Mouse (Mus musculus) skeletal muscle tissue, adult 2 months (tissue): ENCODE results near the gene Tpmt.

Source experiments
- DNase-seq: peaks from one replicate; pipeline ENCODE4 v3.0.0-alpha.2; 2012; ENCODE audit warnings: low read depth, low spot score

Tpmt gene

GRCm38 (mm10) chr13:47044617-47044947, at the start of gene Tpmt:
Tpmt (minus strand) TSS chr13:47044737.
- DNase-seq = peak; percentile 17

DNA sequence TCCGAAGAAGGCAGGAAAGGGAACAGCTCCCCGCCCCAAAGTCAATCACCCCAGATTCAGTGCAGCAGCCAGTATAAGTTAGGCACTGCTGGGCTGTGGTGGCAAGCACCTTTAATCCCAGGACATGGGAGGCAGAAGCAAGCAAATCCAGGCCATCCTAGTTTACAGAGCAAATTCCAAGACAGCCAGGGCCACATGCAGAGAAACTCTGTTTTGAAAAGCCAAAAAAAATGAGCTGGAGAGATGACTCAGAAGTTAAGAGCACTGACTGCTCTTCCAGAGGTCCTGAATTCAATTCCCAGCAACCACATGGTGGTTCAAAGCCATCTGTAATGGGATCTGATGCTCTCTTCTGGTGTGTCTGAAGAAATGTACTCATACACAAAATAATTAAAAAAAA, 49.3 kb upstream of the Tpmt start:
- DNase-seq = no peak

DNA sequence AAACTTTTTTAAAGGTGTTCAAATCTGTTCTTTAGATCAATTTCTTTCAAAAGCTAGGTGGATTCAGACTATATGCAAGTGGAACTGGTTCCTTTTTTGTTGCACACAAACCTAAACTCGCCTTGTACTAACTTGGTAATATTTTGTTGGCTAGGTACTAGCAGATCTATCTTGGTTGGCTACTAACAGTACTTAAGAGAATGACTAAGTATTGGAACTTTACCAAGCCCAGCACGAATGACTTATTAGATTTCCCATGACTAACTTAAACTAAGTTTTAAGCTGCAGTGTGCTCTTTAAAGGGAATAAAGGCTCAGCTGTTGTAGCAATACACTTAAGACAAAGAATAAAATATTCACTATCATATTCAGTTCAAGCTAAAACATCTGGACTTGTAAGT, 44.7 kb upstream of the Tpmt start:
- DNase-seq = no peak

GRCm38 (mm10) chr13:47088433-47088832, 43.9 kb upstream of the Tpmt start:
- no peak for DNase-seq

DNA sequence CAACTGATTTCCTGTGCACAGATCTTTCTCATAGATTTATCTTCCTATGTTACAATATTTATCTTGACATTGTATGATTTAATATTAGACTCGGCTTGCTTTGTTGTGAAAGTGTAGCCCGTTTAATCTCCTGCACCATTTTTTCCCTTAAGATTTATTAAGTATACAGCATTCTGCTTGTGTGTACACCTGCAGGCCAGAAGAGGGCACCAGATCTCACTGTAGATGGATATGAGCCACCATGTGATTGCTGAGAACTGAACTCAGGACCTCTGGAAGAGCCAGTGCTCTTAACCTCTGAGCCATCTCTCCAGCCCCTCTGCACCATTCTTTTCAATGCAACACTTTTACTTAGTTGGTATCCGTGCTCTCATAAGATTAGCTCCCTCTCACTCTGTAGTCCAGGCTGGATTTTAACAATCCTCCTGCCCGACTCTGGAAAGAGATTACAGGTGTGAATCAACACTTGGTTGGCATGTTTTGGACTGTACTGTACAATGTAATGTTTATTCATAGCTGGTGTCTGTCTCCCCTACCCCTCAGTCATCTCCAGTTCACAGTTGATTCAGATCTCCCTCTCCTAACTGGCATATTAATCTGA, 36.5 kb upstream of the Tpmt start:
- no peak for DNase-seq

DNA sequence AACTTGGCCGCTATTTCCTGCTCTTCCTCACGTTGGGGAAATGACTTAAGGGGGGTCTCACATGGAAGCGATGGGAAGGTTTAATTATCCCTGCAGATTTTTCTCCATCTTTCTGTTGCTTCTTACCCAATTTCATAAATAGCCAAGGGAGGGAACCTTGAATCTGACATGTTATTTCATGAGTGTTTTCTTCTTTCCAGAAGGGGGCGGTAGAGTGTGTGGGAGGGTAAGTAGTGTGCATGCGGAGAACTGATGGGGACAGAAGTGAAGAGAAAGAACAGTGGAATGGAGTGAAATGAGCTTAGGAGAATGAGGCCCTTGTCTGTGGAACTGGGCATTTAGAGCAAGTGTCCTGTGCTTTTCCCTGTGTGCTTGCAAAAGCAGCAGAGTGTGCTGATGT, 34.3 kb upstream of the Tpmt start:
- DNase-seq = no peak

GRCm38 (mm10) chr13:47077367-47077766, 32.8 kb upstream of the Tpmt start:
- DNase-seq = no peak

- no peak for DNase-seq
These were observed 31.6 kb upstream of the Tpmt start for GRCm38 (mm10) chr13:47076156-47076555.

DNA sequence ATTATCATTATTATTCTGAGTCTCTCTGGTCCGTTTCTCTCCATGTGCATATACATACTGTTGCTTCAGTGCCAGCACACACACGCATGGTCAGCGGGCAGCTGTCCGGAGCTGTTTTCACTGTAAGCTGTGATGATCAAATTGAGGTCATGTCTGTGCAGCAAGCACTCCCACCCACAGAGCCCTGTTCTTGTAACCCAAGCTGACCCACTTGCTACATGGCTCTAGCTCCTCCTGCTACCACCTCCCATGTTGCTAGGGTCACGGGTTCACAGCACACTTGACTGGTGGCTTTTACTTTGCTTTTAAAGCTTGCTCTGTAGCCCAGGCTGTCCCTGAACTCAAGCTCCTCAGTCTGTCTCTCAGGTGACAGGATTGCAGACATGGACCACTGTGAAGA, 27.9 kb upstream of the Tpmt start:
- DNase-seq = no peak

GRCm38 (mm10) chr13:47071871-47072270, 27.3 kb upstream of the Tpmt start:
- no peak for DNase-seq

DNA sequence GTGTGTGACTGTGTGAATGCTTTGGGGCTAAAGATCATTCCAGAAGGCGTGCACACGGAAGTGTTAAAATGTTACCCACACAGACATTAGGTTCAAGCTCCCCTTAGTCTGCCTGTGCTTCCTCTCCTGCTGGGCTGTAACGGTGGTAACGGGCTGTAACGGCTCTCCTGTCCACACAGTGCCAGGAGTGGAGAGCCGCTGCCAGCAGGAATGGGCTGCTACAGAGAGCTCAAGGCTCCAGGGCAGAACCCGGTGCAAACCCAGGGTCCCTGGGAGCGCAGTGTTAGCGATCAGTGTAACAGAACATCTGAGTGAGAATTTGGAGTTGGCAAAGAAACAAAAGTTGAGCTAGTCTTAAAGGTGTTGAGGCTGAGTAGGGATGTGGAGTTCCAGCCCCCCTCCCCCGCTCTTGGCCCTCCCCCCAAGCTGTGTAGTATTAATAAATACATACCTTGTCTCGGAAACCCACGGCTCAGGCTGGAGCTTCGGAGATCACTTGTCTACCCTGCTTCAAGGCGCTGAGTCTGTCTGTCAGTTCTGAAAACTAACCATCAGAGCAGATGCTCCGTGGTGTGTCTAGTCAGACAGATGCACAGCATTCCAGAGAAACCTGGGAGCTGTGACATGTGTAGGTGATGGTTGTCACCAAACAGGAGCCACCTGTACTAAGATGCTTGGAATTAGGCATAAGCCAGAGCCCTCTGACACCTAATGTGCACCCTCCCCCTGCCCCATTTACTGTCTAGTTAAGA, 26.0 kb upstream of the Tpmt start:
- DNase-seq = no peak

- no peak for DNase-seq
These were observed 22.5 kb upstream of the Tpmt start for GRCm38 (mm10) chr13:47067001-47067400.

GRCm38 (mm10) chr13:47066516-47066915, 22.0 kb upstream of the Tpmt start:
- DNase-seq = no peak

DNA sequence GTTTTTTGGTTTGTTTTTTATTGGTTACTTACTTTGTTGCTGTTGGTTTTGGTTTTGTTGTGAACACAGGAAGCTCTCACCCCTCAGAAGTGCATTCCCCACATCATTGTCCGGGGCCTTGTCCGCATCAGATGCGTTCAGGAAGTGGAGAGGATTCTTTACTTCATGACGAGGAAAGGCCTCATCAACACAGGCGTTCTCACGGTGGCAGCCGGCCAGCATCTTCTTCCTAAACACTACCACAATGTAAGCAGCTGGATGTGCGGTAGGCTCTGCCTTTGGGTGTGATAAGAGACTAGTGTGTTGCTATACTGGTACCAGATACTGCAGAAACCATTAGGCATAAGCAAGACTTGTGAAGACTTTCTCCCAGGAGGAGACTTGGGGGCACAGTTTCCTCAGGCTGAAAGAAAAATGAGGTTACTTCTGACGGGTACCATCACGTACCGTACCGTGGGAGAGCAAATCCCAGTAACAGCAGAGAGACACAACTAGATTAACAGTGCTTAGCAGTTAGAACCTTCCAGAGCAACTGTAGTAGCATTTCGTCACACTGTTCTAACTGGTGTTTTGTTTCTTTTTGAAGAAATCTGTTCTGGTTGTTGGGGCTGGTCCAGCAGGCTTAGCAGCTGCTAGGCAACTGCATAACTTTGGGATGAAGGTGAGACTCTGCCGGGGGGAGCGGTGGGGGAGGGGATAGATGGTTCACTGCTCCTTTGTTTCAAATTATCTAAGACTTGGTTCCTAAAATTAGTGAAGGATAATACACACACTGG, 19.6 kb upstream of the Tpmt start:
- no peak for DNase-seq

DNA sequence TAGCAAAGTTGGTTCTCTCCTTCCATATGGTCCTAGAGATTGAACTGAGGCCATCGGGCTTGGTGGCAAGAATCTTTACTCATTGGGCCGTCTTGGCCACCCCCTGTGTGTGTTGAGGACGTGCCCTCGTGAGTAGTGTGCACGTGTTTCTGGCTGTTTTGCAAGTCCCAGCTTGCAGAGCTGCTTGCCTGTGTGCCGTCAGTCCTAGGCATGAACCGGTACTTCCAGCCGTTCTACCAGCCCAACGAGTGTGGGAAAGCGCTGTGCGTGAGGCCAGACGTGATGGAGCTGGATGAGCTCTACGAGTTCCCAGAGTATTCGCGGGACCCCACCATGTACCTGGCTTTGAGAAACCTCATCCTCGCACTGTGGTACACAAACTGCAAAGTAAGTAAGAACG, 18.2 kb upstream of the Tpmt start:
- DNase-seq = no peak

DNA sequence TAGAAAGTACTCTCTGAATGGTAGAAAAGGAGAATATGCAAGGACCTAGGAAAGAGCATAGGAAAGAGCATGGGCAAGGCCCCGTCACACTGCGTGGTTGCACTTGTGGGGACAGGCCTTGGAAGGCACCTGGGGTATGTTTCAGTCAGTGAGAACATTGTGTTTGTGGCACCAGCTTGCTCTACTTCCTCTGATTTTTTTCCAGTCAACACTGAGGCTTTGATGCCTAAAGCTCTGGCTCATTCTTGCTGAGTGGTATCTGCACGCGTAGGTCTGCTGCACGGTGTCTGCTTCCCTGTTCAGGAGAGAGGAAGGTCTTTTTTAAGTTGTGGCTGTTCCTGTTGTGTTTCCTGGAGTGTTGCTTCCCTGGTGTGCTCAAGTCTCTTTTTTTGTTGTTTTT, 12.2 kb upstream of the Tpmt start:
- no peak for DNase-seq

GRCm38 (mm10) chr13:47056126-47056525, 11.6 kb upstream of the Tpmt start:
- no peak for DNase-seq

DNA sequence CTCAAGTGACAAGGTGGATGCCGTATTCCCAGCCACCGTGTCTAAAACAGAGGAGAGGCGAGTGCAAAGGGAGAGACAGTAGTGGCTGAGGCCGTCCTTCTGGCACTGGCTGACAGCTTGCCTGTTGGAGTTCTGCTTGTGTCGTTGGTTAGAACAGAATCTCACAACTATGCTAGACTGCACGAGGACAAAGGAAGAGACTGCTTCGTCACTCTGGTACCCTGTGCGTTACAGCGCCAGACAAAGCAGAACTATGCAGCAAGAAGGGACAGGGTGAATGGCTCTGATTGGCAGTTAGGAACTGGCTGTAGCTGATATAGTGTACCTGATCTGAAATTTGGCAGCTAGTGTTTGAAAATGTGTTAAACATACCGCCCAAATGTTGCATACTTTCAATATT, 9.4 kb upstream of the Tpmt start:
- no peak for DNase-seq

DNA sequence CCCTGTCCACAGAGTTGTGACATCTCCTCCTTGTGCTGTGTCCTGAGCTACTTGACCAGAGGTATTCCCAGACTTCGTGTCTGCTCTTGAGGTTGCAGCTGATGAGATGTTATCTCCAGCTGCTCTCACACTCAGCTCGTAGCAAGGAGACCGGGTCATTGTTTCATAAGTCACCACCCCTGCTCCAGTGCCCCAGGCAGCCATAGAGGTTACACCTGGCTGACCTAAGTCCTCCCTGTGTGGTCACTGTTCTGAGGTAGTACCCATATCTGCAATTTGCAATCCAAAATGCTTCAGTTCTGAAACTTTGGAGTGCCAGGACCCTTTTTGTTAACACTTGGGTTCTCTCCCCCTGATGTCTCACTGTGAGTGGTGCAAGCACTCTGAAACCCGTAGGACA, 5.5 kb upstream of the Tpmt start:
- DNase-seq = no peak

- DNase-seq = peak; percentile 10
These were observed 3.5 kb upstream of the Tpmt start for GRCm38 (mm10) chr13:47047996-47048395.

GRCm38 (mm10) chr13:47043833-47044616, 512 bp downstream of the Tpmt start:
- peak; percentile 18 for DNase-seq

DNA sequence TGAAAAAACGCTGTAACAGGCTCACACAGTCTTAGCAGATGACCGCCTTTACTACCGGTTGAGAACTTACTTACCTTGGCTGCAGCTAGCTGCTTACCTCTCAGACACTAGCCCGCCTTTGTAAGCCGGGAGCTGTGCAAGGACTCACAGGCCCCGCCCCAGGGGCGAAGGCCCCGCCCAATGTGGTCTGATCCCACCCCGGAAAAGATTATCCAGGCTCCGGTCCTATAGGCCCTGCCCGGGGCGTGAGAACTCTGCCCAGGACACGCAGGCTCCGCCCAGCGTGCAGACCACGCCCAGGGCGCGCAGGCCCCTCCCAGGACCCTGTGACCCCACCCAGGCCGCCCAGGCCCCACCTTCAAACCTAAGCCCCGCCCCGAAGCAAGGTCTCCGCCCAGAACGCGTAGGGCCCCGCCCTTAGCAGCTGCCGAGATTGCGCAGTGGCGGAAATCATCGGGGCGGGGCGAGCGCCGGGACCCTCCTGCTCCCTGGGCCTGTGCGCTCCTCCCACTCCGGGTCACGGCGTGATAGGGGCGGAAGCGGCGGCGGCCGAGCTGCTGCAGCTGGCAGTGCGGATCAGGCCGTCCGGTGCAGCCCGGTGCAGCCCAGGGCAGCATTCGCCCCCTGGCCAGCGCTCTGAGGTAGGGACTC, 1.4 kb downstream of the Tpmt start, which contains the start of gene Kdm1b:
Kdm1b (plus strand) TSS at position 470 of the 651 bp plus-strand sequence.
- DNase-seq = peak; percentile 99
